Mouse (Mus musculus): ENCODE measurements around the gene Ablim2. TPM values are rescaled to one million over a fixed set of nuclear protein-coding genes. Genes with fewer than 3 reads are reported as not detected.
A peak's percentile ranks its signal among the peaks of the same experiment; 100 is the strongest.

Gene Ablim2
- polyA plus RNA-seq, 1 experiment from 2014 or later = 16.3 TPM

- H3K4me1 ChIP-seq (replicated peaks; ENCODE audit: control insufficient read depth, insufficient read depth, low read length) = peaks cover 55% of the 10 kb centered on the region
- H3K27ac ChIP-seq (ENCODE audit: low read length) = no peak overlapping the region
- H3K9ac ChIP-seq (replicated peaks; ENCODE audit: low read depth, low read length) = no peak overlapping the region
- H3K36me3 ChIP-seq (ENCODE audit: control insufficient read depth, insufficient read depth) = no peaks in the 10 kb centered on the region
- H3K9me3 ChIP-seq (ENCODE audit: control insufficient read depth, low read length) = no peaks in the 10 kb centered on the region
- H3K27me3 ChIP-seq (replicated peaks; ENCODE audit: control insufficient read depth, insufficient read depth, low read length) = no peaks in the 10 kb centered on the region
- no peak for ATAC-seq
- 47% methylated on average over 5 of the region's 5 CpGs for WGBS
- H3K4me3 ChIP-seq (replicated peaks; ENCODE audit: low read length) = no peak overlapping the region
- H3K4me2 ChIP-seq (ENCODE audit: low read length) = no peak overlapping the region
Observed at GRCm38 (mm10) chr5:35916666-35917065, 159.0 kb downstream of the Ablim2 start.

GRCm38 (mm10) chr5:35918387-35918786, 160.7 kb downstream of the Ablim2 start:
- no peaks in the 10 kb centered on the region for H3K9me3 ChIP-seq (ENCODE audit: control insufficient read depth, low read length)
- no peak overlapping the region; the same call in 1 of the 2 replicates for H3K9ac ChIP-seq (replicated peaks; ENCODE audit: low read depth, low read length)
- no peaks in the 10 kb centered on the region for H3K27me3 ChIP-seq (replicated peaks; ENCODE audit: control insufficient read depth, insufficient read depth, low read length)
- 4% methylated on average over 8 of the region's 8 CpGs for WGBS
- peak overlapping the region; percentile 89 for H3K27ac ChIP-seq (ENCODE audit: low read length)
- H3K36me3 ChIP-seq (ENCODE audit: control insufficient read depth, insufficient read depth) = no peaks in the 10 kb centered on the region
- ATAC-seq = peak; percentile 93
- H3K4me1 ChIP-seq (replicated peaks; ENCODE audit: control insufficient read depth, insufficient read depth, low read length) = peaks cover 67% of the 10 kb centered on the region
- H3K4me3 ChIP-seq (replicated peaks; ENCODE audit: low read length) = no peak overlapping the region
- peak overlapping the region; percentile 19; the same call in 1 of the 2 replicates for H3K4me2 ChIP-seq (ENCODE audit: low read length)

DNA sequence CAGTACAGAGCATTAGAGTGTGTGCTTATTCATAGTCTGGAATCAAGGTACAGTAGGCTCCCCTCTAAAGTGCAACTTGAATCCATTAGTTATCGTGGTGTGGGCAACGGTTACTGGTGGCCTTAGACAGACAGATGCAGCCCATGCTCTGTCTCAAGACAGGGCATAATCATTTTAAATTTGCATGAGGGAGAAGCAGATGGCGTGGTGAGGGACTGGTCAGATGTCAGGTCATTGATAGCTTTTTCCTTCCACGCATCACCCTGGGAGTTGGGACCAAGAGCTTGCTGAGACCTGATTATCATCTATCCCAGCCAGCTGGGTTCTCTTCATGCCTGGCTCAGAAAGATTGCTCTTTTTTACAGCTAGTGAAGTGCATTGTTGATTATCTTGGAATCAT, 162.4 kb downstream of the Ablim2 start:
- 55% methylated on average over 4 of the region's 4 CpGs for WGBS
- H3K9ac ChIP-seq (replicated peaks; ENCODE audit: low read depth, low read length) = no peak overlapping the region
- no peaks in the 10 kb centered on the region for H3K36me3 ChIP-seq (ENCODE audit: control insufficient read depth, insufficient read depth)
- H3K27ac ChIP-seq (ENCODE audit: low read length) = no peak overlapping the region
- H3K4me3 ChIP-seq (replicated peaks; ENCODE audit: low read length) = no peak overlapping the region
- peaks cover 75% of the 10 kb centered on the region for H3K4me1 ChIP-seq (replicated peaks; ENCODE audit: control insufficient read depth, insufficient read depth, low read length)
- H3K27me3 ChIP-seq (replicated peaks; ENCODE audit: control insufficient read depth, insufficient read depth, low read length) = no peaks in the 10 kb centered on the region
- H3K9me3 ChIP-seq (ENCODE audit: control insufficient read depth, low read length) = no peaks in the 10 kb centered on the region
- no peak overlapping the region for H3K4me2 ChIP-seq (ENCODE audit: low read length)
- no peak for ATAC-seq

- Histone ChIP-seq H3K4me3 (replicated peaks; ENCODE audit: low read length) (no peak overlapping the region), H3K9me3 (ENCODE audit: control insufficient read depth, low read length) (no peaks in the 10 kb centered on the region), H3K9ac (replicated peaks; ENCODE audit: low read depth, low read length) (no peak overlapping the region), H3K4me2 (ENCODE audit: low read length) (no peak overlapping the region), H3K4me1 (replicated peaks; ENCODE audit: control insufficient read depth, insufficient read depth, low read length) (peaks cover 76% of the 10 kb centered on the region), H3K27me3 (replicated peaks; ENCODE audit: control insufficient read depth, insufficient read depth, low read length) (no peaks in the 10 kb centered on the region), H3K36me3 (ENCODE audit: control insufficient read depth, insufficient read depth) (no peaks in the 10 kb centered on the region), H3K27ac (ENCODE audit: low read length) (no peak overlapping the region)
- no peak for ATAC-seq
Observed at GRCm38 (mm10) chr5:35920557-35920956, 162.9 kb downstream of the Ablim2 start.

DNA sequence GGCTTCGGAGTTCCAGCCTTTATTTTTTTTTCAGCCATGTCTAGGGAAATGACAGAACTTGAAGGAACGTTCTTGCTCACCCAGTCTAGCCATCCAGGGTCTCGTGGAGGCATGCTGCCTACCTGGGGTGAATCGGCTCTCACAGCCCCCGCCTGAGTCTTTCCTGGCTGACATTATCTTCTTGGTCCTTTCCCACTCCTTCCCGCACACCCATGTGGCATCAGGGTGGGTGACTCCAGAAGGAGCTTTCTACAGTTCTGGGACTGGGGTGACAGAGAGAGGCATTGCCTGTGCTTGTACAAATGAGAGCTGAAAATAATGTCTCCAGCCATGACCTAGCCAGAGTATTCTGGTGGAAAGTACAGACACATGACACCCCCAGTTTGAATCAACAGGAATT, 163.5 kb downstream of the Ablim2 start:
- no peak overlapping the region for H3K27ac ChIP-seq (ENCODE audit: low read length)
- no peaks in the 10 kb centered on the region for H3K9me3 ChIP-seq (ENCODE audit: control insufficient read depth, low read length)
- ATAC-seq = no peak
- H3K27me3 ChIP-seq (replicated peaks; ENCODE audit: control insufficient read depth, insufficient read depth, low read length) = no peaks in the 10 kb centered on the region
- no peak overlapping the region for H3K9ac ChIP-seq (replicated peaks; ENCODE audit: low read depth, low read length)
- peaks cover 77% of the 10 kb centered on the region for H3K4me1 ChIP-seq (replicated peaks; ENCODE audit: control insufficient read depth, insufficient read depth, low read length)
- no peaks in the 10 kb centered on the region for H3K36me3 ChIP-seq (ENCODE audit: control insufficient read depth, insufficient read depth)
- no peak overlapping the region for H3K4me2 ChIP-seq (ENCODE audit: low read length)
- H3K4me3 ChIP-seq (replicated peaks; ENCODE audit: low read length) = no peak overlapping the region
- 82% methylated on average over 6 of the region's 6 CpGs for WGBS

DNA sequence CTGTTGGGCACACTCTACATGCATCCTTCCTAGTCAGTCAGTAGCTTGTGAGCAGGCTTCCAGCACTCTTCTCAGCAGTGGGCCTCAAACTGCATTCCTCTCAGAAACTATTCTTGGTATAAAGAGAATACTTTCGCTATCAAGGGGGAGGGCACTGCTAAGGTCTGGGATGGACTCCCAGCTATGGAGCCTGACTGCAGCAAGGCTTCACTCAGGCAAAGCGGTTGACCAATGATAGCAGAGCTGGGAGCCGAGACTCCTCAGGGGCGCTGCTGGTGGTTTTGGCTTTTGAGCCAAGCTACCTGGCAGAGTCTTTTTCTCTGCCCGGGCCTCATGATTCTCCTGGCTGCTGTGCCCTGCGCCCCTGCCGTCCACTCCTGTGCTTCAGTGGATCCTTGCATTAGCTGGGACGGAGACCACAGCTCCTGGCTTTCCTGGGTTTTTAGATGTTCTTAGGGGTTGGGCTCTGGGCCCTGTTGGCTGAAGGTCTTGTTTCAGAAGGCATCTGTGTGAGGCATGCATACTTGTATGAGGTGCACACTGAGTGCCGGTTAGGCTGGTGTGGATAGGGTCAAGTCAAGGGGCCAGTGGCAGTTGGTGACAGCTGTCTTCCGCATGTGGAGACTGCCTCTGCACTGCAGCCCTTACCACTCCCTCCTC, 164.0 kb downstream of the Ablim2 start:
- ATAC-seq = no peak
- 45% methylated on average over 10 of the region's 10 CpGs for WGBS
- no peak overlapping the region; the same call in 1 of the 2 replicates for H3K27ac ChIP-seq (ENCODE audit: low read length)

DNA sequence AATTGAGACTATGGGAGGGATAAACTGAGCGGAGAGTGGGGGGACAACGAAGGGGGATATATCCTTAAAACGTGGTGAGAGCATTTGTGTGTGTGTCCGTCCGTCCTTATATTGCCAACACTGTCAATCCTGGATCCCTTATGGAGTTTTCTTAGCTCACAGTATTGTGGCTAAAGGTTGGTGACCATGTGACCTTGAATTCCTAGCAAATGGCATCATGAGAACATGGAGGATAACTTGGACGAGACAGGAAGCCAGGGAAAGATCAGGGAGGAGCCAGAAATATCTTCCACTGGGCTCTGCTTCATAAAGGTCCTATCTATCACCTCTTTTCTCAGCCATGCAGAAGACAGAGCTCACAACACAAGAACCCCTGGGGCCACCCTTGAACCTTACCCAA, 165.8 kb downstream of the Ablim2 start:
- ATAC-seq = no peak
- H3K27me3 ChIP-seq (replicated peaks; ENCODE audit: control insufficient read depth, insufficient read depth, low read length) = no peaks in the 10 kb centered on the region

More for the DNA sequence above, 164.0 kb downstream of the Ablim2 start:
- no peak overlapping the region for H3K4me2 ChIP-seq (ENCODE audit: low read length)
- no peaks in the 10 kb centered on the region for H3K9me3 ChIP-seq (ENCODE audit: control insufficient read depth, low read length)
- no peaks in the 10 kb centered on the region for H3K27me3 ChIP-seq (replicated peaks; ENCODE audit: control insufficient read depth, insufficient read depth, low read length)
- H3K9ac ChIP-seq (replicated peaks; ENCODE audit: low read depth, low read length) = no peak overlapping the region
- peaks cover 80% of the 10 kb centered on the region for H3K4me1 ChIP-seq (replicated peaks; ENCODE audit: control insufficient read depth, insufficient read depth, low read length)
- no peaks in the 10 kb centered on the region for H3K36me3 ChIP-seq (ENCODE audit: control insufficient read depth, insufficient read depth)
- H3K4me3 ChIP-seq (replicated peaks; ENCODE audit: low read length) = no peak overlapping the region

DNA sequence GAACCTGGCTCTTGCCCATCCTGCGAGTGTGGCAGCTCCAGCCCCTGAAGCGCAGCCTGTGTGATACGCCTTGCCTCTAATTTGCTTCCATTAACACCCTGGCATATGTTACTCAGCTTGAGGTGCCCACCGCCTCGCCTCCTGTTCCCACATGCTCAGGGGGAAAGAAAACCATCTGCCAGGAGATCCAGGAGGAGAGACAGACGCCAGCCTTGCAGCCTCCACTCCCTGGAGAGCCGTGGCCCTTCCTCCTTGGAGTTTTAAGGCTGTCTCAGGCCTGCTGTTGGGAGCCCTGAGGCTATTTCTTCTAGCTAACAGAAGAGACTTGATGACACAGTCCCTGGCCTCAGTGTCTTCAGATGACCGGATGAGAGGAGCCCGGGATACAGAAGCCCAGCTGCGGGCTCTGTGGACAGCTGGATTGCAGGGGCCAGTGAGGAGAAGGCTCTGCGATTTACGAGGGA, 167.5 kb downstream of the Ablim2 start:
- Histone ChIP-seq H3K4me3 (replicated peaks; ENCODE audit: low read length) (no peak overlapping the region), H3K27ac (ENCODE audit: low read length) (peak overlapping the region; percentile 65), H3K4me2 (ENCODE audit: low read length) (no peak overlapping the region; the same call in 1 of the 2 replicates), H3K4me1 (replicated peaks; ENCODE audit: control insufficient read depth, insufficient read depth, low read length) (peaks cover 55% of the 10 kb centered on the region), H3K27me3 (replicated peaks; ENCODE audit: control insufficient read depth, insufficient read depth, low read length) (no peaks in the 10 kb centered on the region), H3K9ac (replicated peaks; ENCODE audit: low read depth, low read length) (no peak overlapping the region; the same call in 1 of the 2 replicates), H3K36me3 (ENCODE audit: control insufficient read depth, insufficient read depth) (no peaks in the 10 kb centered on the region), H3K9me3 (ENCODE audit: control insufficient read depth, low read length) (no peaks in the 10 kb centered on the region)
- WGBS = 48% methylated on average over 12 of the region's 12 CpGs
- peak; percentile 86 for ATAC-seq

More for the DNA sequence above, 165.8 kb downstream of the Ablim2 start:
- Histone ChIP-seq H3K4me2 (ENCODE audit: low read length) (no peak overlapping the region), H3K9me3 (ENCODE audit: control insufficient read depth, low read length) (no peaks in the 10 kb centered on the region), H3K4me1 (replicated peaks; ENCODE audit: control insufficient read depth, insufficient read depth, low read length) (peaks cover 72% of the 10 kb centered on the region), H3K36me3 (ENCODE audit: control insufficient read depth, insufficient read depth) (no peaks in the 10 kb centered on the region), H3K4me3 (replicated peaks; ENCODE audit: low read length) (no peak overlapping the region), H3K9ac (replicated peaks; ENCODE audit: low read depth, low read length) (no peak overlapping the region), H3K27ac (ENCODE audit: low read length) (no peak overlapping the region)
- WGBS = 90% methylated on average over 6 of the region's 6 CpGs

DNA sequence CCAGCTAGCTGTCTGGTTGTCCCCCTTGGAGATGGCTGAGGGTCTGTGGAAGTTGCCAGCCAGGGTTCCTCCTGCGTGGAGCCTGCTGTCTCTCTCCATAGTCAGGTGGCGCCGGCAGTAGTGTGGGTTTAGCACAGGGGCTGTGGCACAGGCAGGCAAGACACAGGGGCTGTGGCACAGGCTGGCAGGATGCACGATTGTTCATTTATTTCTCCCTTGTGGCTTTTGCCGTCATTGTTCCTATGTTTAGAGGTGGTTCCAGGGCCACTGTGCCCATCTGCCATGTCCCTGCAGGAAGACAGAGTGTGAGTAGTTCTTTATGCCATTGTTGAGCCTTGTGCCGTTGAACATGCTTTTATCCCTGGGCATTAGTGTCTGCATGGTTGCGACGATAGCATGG, 168.8 kb downstream of the Ablim2 start:
- H3K4me1 ChIP-seq (replicated peaks; ENCODE audit: control insufficient read depth, insufficient read depth, low read length) = peaks cover 44% of the 10 kb centered on the region
- WGBS = 53% methylated on average over 8 of the region's 8 CpGs
- no peaks in the 10 kb centered on the region for H3K36me3 ChIP-seq (ENCODE audit: control insufficient read depth, insufficient read depth)
- no peak overlapping the region for H3K9ac ChIP-seq (replicated peaks; ENCODE audit: low read depth, low read length)
- no peak overlapping the region for H3K4me3 ChIP-seq (replicated peaks; ENCODE audit: low read length)
- H3K27ac ChIP-seq (ENCODE audit: low read length) = no peak overlapping the region
- H3K9me3 ChIP-seq (ENCODE audit: control insufficient read depth, low read length) = no peaks in the 10 kb centered on the region
- H3K4me2 ChIP-seq (ENCODE audit: low read length) = no peak overlapping the region
- no peaks in the 10 kb centered on the region for H3K27me3 ChIP-seq (replicated peaks; ENCODE audit: control insufficient read depth, insufficient read depth, low read length)
- no peak for ATAC-seq

Data from forebrain, embryonic 16.5 days (tissue).